Mouse (Mus musculus): ENCODE data around the gene Sfrp4.

DNA sequence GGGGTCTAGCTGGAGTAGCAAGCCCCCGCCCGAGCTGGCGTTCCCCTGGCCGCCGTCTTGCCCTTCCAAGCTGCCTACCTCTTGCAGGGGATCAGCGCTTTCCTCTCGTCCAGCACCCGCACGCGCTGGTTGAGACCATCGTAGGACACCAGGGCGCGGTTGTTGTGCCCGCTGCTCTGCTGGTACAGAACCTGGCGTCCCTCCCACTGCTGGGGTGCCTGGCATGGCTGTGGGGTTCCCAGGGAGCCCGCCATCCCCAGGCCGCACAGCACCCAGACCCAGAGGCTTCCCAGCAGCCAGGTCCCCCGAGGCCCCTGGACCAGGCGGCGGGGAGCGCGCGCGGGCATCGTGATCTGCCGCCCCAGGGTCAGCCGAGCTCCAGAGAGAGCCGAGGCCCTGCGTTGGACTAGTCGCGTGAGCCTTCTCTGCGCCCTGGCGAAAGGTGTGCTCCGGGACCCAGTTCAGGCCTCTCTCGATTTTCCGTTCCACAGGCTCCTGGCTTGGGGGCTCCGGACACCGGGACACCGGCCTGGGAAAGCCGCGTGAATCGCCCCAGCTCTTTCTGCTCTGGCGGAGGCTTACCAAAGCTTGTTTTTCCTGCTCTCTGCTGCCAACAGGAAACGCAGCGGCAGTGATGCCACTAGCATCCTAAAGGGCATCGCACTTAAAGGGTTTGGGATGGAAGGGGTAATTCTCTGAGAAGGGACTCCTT lies 3.5 kb upstream of the Sfrp4 start, which contains the start of gene Epdr1:
- no peak for TF ChIP-seq POLR2A (IDR thresholded peaks at IDR 0.05; ENCODE audit: extremely low read depth, insufficient read depth, low read length)
- TF ChIP-seq CTCF (IDR thresholded peaks at IDR 0.05; ENCODE audit: low read depth, low read length): no peak

Data from liver, adult 2 months (tissue).